Mouse (Mus musculus) erythroblast, embryonic 14.5 days (primary cell): ENCODE data around the gene Tor1a.

Experiments
- GATA1 ChIP-seq: IDR thresholded peaks from 2 replicates; pipeline ENCODE4 v1.6.1; 2012; ENCODE audit warnings: low read length, inconsistent platforms, mixed read lengths
- TAL1 ChIP-seq: IDR thresholded peaks from 3 replicates; pipeline ENCODE4 v1.6.1; 2012; ENCODE audit warnings: low read length, inconsistent platforms, mixed read lengths

DNA sequence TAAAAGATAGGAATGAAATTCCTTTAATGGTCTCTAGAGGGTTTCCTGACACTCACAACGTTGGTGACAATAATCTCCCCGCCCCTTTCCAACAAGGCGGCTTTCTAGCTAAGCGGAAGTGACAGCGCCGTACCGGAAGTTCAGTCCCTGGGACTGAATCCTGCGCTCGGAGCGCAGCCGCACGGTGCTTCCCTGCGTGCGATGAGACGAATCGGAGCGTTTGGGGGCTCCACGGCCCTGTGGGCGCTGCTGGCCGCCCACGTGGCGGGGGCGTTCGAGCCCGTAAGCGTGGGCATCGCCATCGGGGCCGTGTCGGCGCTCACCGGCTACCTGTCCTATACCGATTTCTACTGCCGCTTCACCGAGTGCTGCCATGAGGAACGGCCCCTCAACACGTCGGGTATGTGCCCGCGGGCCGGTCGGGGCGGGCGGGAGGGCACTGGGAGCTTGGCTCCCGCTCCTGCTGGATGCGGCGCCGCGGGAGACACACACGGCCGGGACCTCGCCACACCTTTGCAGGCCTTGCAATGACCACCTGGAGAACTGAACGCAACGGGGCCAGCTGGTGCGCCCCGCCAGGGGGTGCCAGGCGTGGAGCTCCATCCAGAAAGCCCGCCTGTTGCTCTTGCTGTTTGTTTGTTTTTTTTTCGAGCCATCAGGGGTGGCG, 14.8 kb downstream of the Tor1a start, which contains the start of gene Tor1b:
- no peak for TF ChIP-seq GATA1
- TF ChIP-seq TAL1 = no peak
